ENCODE assay signal across 24 mouse cellular contexts in the genomic region with DNA sequence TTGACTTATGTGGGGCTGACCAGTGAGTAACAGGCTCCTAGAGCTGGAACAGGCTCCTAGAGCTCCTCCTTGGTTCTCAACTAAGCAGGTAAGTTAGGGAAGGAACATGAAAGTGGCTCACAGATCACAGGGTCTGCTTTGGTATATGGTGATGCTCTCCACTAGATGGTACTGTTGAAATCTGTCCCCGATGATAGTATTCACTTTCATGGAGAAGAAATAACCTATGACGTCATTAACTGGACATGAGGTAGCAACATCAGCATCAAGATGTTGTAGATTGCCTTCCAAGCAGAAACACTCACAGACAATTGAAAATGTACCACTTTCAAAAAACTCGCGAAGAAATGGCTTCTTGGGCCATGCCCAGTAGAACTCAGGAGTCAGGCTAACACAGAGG.
"Had no signal": no experiment of that assay in that cellular context is flagged by ENCODE, and none has a peak within 500 bp of the region (broad histone marks: within the 10 kb centered on the region; RNA-seq: fewer than 3 reads in every experiment).

No protein-coding gene starts in this region.

- H3K9me3 ChIP-seq: heart, embryonic 10.5 days; hindbrain, embryonic 10.5 days; hindbrain, embryonic 12.5 days; intestine, embryonic 15.5 days; kidney, embryonic 15.5 days; limb, embryonic 10.5 days; limb, embryonic 12.5 days; liver, embryonic 13.5 days; liver, embryonic 15.5 days had no signal

- H3K4me2 ChIP-seq: heart, embryonic 12.5 days; hindbrain, embryonic 12.5 days; hindbrain, embryonic 14.5 days; intestine, embryonic 15.5 days; kidney, embryonic 15.5 days; limb, embryonic 12.5 days; liver, embryonic 11.5 days; liver, embryonic 13.5 days; liver, embryonic 15.5 days had no signal

- H3K4me3 ChIP-seq: gastrocnemius, adult 2 months; heart, embryonic 10.5 days; heart, embryonic 12.5 days; hindbrain, embryonic 10.5 days; hindbrain, embryonic 12.5 days; intestine, embryonic 15.5 days; kidney, embryonic 15.5 days; left cerebral cortex, adult 2 months; limb, embryonic 10.5 days; limb, embryonic 12.5 days; liver, embryonic 13.5 days; liver, embryonic 15.5 days had no signal

- H3K36me3 ChIP-seq: heart, embryonic 10.5 days; heart, embryonic 12.5 days; hindbrain, embryonic 10.5 days; hindbrain, embryonic 12.5 days; intestine, embryonic 15.5 days; kidney, embryonic 15.5 days; limb, embryonic 10.5 days; limb, embryonic 12.5 days; liver, embryonic 13.5 days; liver, embryonic 15.5 days had no signal

- H3K4me1 ChIP-seq: heart, embryonic 10.5 days; heart, embryonic 12.5 days; hindbrain, embryonic 10.5 days; hindbrain, embryonic 12.5 days; intestine, embryonic 15.5 days; kidney, embryonic 15.5 days; limb, embryonic 10.5 days; limb, embryonic 12.5 days; liver, embryonic 13.5 days; liver, embryonic 15.5 days had no signal

- H3K27me3 ChIP-seq: heart, embryonic 12.5 days; hindbrain, embryonic 12.5 days; intestine, embryonic 15.5 days; kidney, embryonic 15.5 days; limb, embryonic 12.5 days; liver, embryonic 13.5 days; liver, embryonic 15.5 days had no signal

- H3K9ac ChIP-seq: heart, embryonic 12.5 days; hindbrain, embryonic 12.5 days; hindbrain, embryonic 14.5 days; intestine, embryonic 15.5 days; kidney, embryonic 15.5 days; limb, embryonic 12.5 days; liver, embryonic 13.5 days; liver, embryonic 15.5 days had no signal

- DNase-seq: gastrocnemius, adult 2 months; gastrocnemius, postnatal 10 days; gastrocnemius, postnatal 25 days; heart, adult 18-20 months; heart, postnatal 4 days; kidney, adult 18-20 months; kidney, adult 8-10 months; layer of hippocampus, adult 9-11 months; liver; liver, embryonic 13.5 days had no signal

- H3K27ac ChIP-seq: gastrocnemius, adult 2 months; heart, embryonic 10.5 days; hindbrain, embryonic 10.5 days; hindbrain, embryonic 12.5 days; hindbrain, embryonic 14.5 days; intestine, embryonic 15.5 days; kidney, embryonic 15.5 days; left cerebral cortex, adult 2 months; limb, embryonic 10.5 days; limb, embryonic 12.5 days; liver, embryonic 13.5 days; liver, embryonic 15.5 days had no signal

- ATAC-seq: hindbrain, embryonic 16.5 days; inflammation-experienced regulatory T-cells, adult 6 months; intestine, embryonic 15.5 days had no signal
